Mouse (Mus musculus): Measurements from ENCODE around the gene Slc6a20a. TPM values are rescaled to one million over a fixed set of nuclear protein-coding genes. Genes with fewer than 3 reads are reported as not detected.

Slc6a20a gene
- 1.4 and 3.1 TPM in 2 replicates for polyA plus RNA-seq (2012; rRNA removed)

- Histone ChIP-seq H3K4me1 (ENCODE audit: control insufficient read depth, insufficient read depth, low read length) (peaks cover 2% of the 10 kb centered on the region; the same call in 1 of the 2 replicates), H3K4me3 (replicated peaks; ENCODE audit: extremely low read depth, low read depth, low read length) (peak within 1 kb of the TSS; percentile 53)
- peak; percentile 21 for DNase-seq
- TF ChIP-seq CTCF (IDR thresholded peaks at IDR 0.05; ENCODE audit: insufficient read depth, low read length): no peak
- TF ChIP-seq POLR2A (IDR thresholded peaks at IDR 0.05; ENCODE audit: borderline replicate concordance, extremely low read depth, low read depth, low read length): no peak
- WGBS: 1% methylated on average over 73 of the region's 73 CpGs
Measured at GRCm38 (mm10) chr9:123678327-123679105, at the start of gene Slc6a20a, which contains the start of gene Ccr9. TSS of gene Slc6a20a (minus strand) at chr9:123678885. TSS of gene Ccr9 (plus strand) at chr9:123678439.

DNA sequence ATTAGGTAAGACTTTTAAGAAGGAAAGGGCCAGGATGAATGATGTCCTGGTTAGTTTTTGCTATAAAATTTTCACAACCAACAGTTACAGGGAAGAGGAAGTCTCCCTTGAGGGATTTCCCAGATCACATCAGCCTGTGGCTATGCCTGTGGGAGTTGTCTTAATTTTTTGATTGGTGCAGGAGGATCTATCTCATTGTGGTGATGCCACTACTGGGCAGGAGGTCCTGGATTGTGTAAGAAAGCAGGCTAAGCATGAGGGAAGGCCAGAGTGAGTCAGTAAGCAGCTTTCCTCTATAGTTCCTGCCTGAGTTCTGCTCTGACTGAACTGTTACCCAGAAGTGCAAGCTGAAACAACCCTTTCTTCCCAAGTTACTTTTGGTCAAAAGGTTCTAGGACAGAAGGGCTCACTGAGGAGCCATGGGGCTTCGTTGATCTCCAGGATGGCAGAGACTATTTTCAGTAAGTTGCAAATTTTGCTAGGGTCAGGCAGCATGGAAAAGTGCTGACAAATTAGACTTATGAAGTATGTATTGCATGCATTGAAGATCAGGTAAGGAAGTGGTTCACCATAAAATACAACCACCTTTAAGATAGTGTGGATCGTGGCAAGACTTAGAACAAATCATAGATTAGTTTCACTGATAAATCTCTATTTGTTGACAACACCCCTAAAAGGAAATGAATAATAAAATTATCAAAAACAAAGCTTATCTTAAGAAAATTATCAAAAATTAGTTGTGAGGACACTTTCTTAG is 44.2 kb upstream of the Slc6a20a start:
- 61% methylated on average over 2 of the region's 2 CpGs for WGBS
- TF ChIP-seq CTCF (IDR thresholded peaks at IDR 0.05; ENCODE audit: insufficient read depth, low read length) (no peak), POLR2A (IDR thresholded peaks at IDR 0.05; ENCODE audit: borderline replicate concordance, extremely low read depth, low read depth, low read length) (no peak)
- DNase-seq: no peak
- Histone ChIP-seq H3K4me1 (ENCODE audit: control insufficient read depth, insufficient read depth, low read length) (no peaks in the 10 kb centered on the region), H3K4me3 (replicated peaks; ENCODE audit: extremely low read depth, low read depth, low read length) (no peak overlapping the region)

DNA sequence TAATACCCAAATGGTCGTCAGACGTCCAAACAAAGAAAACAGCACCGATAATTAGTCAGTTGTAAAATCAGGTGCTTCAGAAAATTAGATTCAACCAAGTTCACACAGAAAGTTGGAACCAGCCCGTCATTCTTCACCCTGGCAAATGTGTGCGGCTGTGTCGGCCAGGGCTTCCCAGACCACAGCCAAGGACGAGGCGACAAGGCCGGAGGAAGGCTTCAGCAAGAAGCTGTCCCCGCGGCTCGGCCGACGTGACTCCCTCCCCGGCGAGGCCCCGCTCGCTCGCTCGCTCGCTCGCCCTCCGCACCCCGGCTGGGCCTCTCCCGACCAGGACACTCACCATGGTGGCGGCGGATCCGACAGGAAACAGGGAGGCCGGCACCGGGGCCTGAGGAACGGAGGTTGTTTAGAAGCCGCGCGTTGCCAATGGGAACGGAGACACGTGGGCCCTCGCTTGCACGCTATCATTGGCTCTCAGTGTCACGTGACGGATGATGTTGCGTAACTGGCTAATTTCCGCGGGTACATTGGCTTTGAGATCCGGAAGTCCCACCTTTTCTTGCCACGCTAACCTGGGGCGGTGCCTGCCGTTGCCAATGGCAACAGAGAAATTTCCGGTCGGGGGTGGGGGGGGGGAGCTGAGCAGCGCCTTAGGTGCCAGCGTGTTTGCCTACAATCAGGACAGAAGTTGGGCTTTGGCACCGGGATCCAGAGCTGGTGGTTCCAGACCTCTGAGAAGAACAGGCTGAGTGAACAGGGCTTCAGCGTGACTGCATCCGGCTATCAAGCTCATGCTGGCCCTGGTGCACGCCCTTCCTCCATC is 38.7 kb upstream of the Slc6a20a start, which contains the start of gene Lztfl1:
TSS of gene Lztfl1 (minus strand) at position 512 of the 823 bp plus-strand sequence.
- DNase-seq: peak; percentile 91
- TF ChIP-seq POLR2A (IDR thresholded peaks at IDR 0.05; ENCODE audit: borderline replicate concordance, extremely low read depth, low read depth, low read length) (0 out of 2 replicates have a peak, but pooled peaks have one; percentile 26), CTCF (IDR thresholded peaks at IDR 0.05; ENCODE audit: insufficient read depth, low read length) (no peak)
- peak within 1 kb of the TSS; percentile 83 for H3K4me3 ChIP-seq (replicated peaks; ENCODE audit: extremely low read depth, low read depth, low read length)
- peaks cover 4% of the 10 kb centered on the region for H3K4me1 ChIP-seq (ENCODE audit: control insufficient read depth, insufficient read depth, low read length)
- 1% methylated on average over 55 of the region's 55 CpGs for WGBS

- TF ChIP-seq POLR2A (IDR thresholded peaks at IDR 0.05; ENCODE audit: borderline replicate concordance, extremely low read depth, low read depth, low read length) (no peak), CTCF (IDR thresholded peaks at IDR 0.05; ENCODE audit: insufficient read depth, low read length) (no peak)
- H3K4me1 ChIP-seq (ENCODE audit: control insufficient read depth, insufficient read depth, low read length): peaks cover 4% of the 10 kb centered on the region
- 39% methylated on average over 3 of the region's 3 CpGs for WGBS
- no peak for DNase-seq
- no peak overlapping the region for H3K4me3 ChIP-seq (replicated peaks; ENCODE audit: extremely low read depth, low read depth, low read length)
Measured at GRCm38 (mm10) chr9:123716301-123716700, 37.6 kb upstream of the Slc6a20a start.

- H3K4me1 ChIP-seq (ENCODE audit: control insufficient read depth, insufficient read depth, low read length): peaks cover 4% of the 10 kb centered on the region
- no peak for TF ChIP-seq CTCF (IDR thresholded peaks at IDR 0.05; ENCODE audit: insufficient read depth, low read length)
- TF ChIP-seq POLR2A (IDR thresholded peaks at IDR 0.05; ENCODE audit: borderline replicate concordance, extremely low read depth, low read depth, low read length): no peak
- 83% methylated on average over 2 of the region's 2 CpGs for WGBS
- no peak for DNase-seq
- no peak overlapping the region for H3K4me3 ChIP-seq (replicated peaks; ENCODE audit: extremely low read depth, low read depth, low read length)
Measured at GRCm38 (mm10) chr9:123713111-123713510, 34.4 kb upstream of the Slc6a20a start.

GRCm38 (mm10) chr9:123709226-123709625 is 30.5 kb upstream of the Slc6a20a start:
- no peak for DNase-seq
- H3K4me1 ChIP-seq (ENCODE audit: control insufficient read depth, insufficient read depth, low read length): no peaks in the 10 kb centered on the region
- 44% methylated on average over 2 of the region's 2 CpGs for WGBS
- TF ChIP-seq CTCF (IDR thresholded peaks at IDR 0.05; ENCODE audit: insufficient read depth, low read length) (no peak), POLR2A (IDR thresholded peaks at IDR 0.05; ENCODE audit: borderline replicate concordance, extremely low read depth, low read depth, low read length) (no peak)
- H3K4me3 ChIP-seq (replicated peaks; ENCODE audit: extremely low read depth, low read depth, low read length): no peak overlapping the region

- Histone ChIP-seq H3K4me1 (ENCODE audit: control insufficient read depth, insufficient read depth, low read length) (no peaks in the 10 kb centered on the region), H3K4me3 (replicated peaks; ENCODE audit: extremely low read depth, low read depth, low read length) (no peak overlapping the region)
- no peak for TF ChIP-seq POLR2A (IDR thresholded peaks at IDR 0.05; ENCODE audit: borderline replicate concordance, extremely low read depth, low read depth, low read length)
- TF ChIP-seq CTCF (IDR thresholded peaks at IDR 0.05; ENCODE audit: insufficient read depth, low read length): no peak
- no peak for DNase-seq
- 83% methylated on average over 5 of the region's 5 CpGs for WGBS
Measured at GRCm38 (mm10) chr9:123701822-123702221, 23.1 kb upstream of the Slc6a20a start.

- no peak for DNase-seq
- WGBS: 75% methylated on average over 3 of the region's 3 CpGs
- Histone ChIP-seq H3K4me1 (ENCODE audit: control insufficient read depth, insufficient read depth, low read length) (no peaks in the 10 kb centered on the region), H3K4me3 (replicated peaks; ENCODE audit: extremely low read depth, low read depth, low read length) (no peak overlapping the region)
- TF ChIP-seq CTCF (IDR thresholded peaks at IDR 0.05; ENCODE audit: insufficient read depth, low read length) (no peak), POLR2A (IDR thresholded peaks at IDR 0.05; ENCODE audit: borderline replicate concordance, extremely low read depth, low read depth, low read length) (no peak)
Measured at GRCm38 (mm10) chr9:123695634-123696302, 17.1 kb upstream of the Slc6a20a start.

Data from lung, adult 2 months (tissue).